Mouse (Mus musculus) midbrain, embryonic 11.5 days (tissue): ENCODE results near the gene Bclaf1. TPM values are rescaled to one million over a fixed set of nuclear protein-coding genes. Genes with fewer than 3 reads are reported as not detected.
A peak's percentile ranks its signal among the peaks of the same experiment; 100 is the strongest.

Experiments
- ATAC-seq: fragments of 200-750 bp; cut with Nextera tagmentation; 2 replicates; pipeline ENCODE4 v1.8.0; 2017; ENCODE audit warnings: moderate TSS enrichment, moderate library complexity; ENCODE audit not compliant: low FRiP score
- DNase-seq: peaks from one replicate; pipeline ENCODE4 v3.0.0; 2015; ENCODE audit warnings: low spot score; ENCODE audit errors: missing footprints
- H3K27ac ChIP-seq: fragments of 300-500 bp; sonication (generic); 2 replicates; pipeline ENCODE4 v1.5.1; 2014; ENCODE audit warnings: low read depth, low read length
- H3K27me3 ChIP-seq: fragments of 300-500 bp; sonication (generic); 2 replicates; pipeline ENCODE4 v1.6.1; 2014; ENCODE audit warnings: mild to moderate bottlenecking, low read length, moderate library complexity, mixed read lengths; ENCODE audit not compliant: control insufficient read depth, insufficient read depth
- H3K36me3 ChIP-seq: fragments of 300-500 bp; sonication (generic); 2 replicates; pipeline ENCODE4 v1.6.1; 2014; ENCODE audit warnings: mild to moderate bottlenecking, low read length, moderate library complexity, mixed read lengths; ENCODE audit not compliant: control insufficient read depth, insufficient read depth
- H3K4me1 ChIP-seq: fragments of 300-500 bp; sonication (generic); 2 replicates; pipeline ENCODE4 v1.6.1; 2014; ENCODE audit warnings: low read length; ENCODE audit not compliant: control insufficient read depth, insufficient read depth
- H3K4me2 ChIP-seq: fragments of 300-500 bp; sonication (generic); 2 replicates; pipeline ENCODE4 v1.6.1; 2014; ENCODE audit warnings: mild to moderate bottlenecking, moderate library complexity
- H3K4me3 ChIP-seq: fragments of 300-500 bp; sonication (generic); 2 replicates; pipeline ENCODE4 v1.5.1; 2014; ENCODE audit warnings: low read depth, low read length
- H3K9ac ChIP-seq: fragments of 300-500 bp; sonication (generic); 2 replicates; pipeline ENCODE4 v1.6.1; 2014; ENCODE audit warnings: low read length
- H3K9me3 ChIP-seq: fragments of 300-500 bp; sonication (generic); 2 replicates; pipeline ENCODE4 v1.6.1; 2016; ENCODE audit warnings: low read length; ENCODE audit not compliant: control insufficient read depth
- WGBS: fragments of 180-500 bp; shearing (Covaris S2); extraction: QIAGEN DNeasy Blood & Tissue Kit; methylation state at CpG from one replicate; pipeline ENCODE4 v1.1.7; 2014; 5-methylcytosine and 5-hydroxymethylcytosine counted together
- polyA plus RNA-seq: library from polyadenylated mRNA; unstranded; fragments of >200 nt; fragmentation: Nextera tagmentation; extraction: Ambion mirVana; gene quantifications from 2 replicates; pipeline ENCODE4 v1.2.1, GENCODE M21; 2014

The Bclaf1 gene
- polyA plus RNA-seq, 1 experiment from 2014 or later: 176 TPM

DNA sequence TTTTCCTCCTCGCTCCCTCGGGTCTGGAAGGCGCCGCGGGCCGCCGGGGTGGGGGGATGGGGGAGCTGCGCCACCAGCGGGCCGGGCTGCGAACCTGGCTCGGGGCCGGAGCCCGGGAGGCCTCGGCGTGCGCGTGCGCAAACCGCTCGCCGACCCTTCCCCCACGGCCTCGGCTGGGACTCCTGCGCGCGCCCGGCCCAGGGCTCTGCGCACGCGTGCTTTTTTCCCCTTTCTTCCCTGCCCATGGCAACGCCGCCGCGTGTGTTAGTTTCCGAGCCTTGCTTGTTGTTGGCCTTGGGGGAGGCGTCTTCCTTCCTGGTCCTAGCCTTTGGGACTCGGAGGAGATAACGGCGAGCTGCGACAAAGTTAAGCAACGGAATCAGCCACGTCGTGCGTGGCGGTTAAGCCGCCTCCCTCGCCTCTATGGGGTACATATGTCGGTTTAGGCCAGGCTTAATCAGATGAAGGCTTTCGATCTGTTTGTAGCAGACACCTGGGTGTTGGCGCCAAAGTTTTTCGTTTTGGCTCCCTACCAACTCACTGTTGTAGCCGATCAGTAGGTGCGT is 550 bp downstream of the Bclaf1 start:
- Histone ChIP-seq H3K27me3 (no peaks in the 10 kb centered on the region), H3K4me1 (peaks cover 10% of the 10 kb centered on the region), H3K27ac (peak overlapping the region; percentile 100), H3K36me3 (no peaks in the 10 kb centered on the region), H3K4me3 (peak overlapping the region; percentile 70), H3K9me3 (no peaks in the 10 kb centered on the region), H3K9ac (peak overlapping the region; percentile 88), H3K4me2 (peak overlapping the region; percentile 49)
- DNase-seq (peak; percentile 99), ATAC-seq (peak; percentile 78)
- 1% methylated on average over 52 of the region's 54 CpGs for WGBS

DNA sequence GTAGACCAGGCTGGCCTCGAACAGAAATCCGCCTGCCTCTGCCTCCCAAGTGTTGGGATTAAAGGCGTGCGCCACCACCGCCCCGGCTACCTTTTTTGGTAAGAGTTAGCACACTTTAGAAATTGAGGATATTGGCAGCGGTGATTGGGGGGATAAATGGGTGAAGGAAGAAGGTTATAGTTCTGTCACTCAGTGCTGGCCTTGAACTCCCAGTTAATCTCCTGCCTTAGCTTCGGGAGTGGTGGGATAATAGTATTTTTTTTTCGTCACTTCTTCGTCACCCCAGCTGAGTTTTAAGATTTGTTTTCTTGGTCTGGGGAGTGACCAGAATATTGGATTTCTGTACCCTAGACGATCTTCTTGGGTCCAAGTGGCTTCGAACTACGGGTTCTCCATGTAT is 1.2 kb downstream of the Bclaf1 start:
- no peak for DNase-seq
- peaks cover 10% of the 10 kb centered on the region for H3K4me1 ChIP-seq
- peak overlapping the region; percentile 49 for H3K4me2 ChIP-seq
- no peaks in the 10 kb centered on the region for H3K36me3 ChIP-seq
- peak overlapping the region; percentile 70 for H3K4me3 ChIP-seq
- ATAC-seq: no peak
- H3K27ac ChIP-seq: no peak overlapping the region
- no peaks in the 10 kb centered on the region for H3K27me3 ChIP-seq
- no peaks in the 10 kb centered on the region for H3K9me3 ChIP-seq
- H3K9ac ChIP-seq: peak overlapping the region; percentile 88
- WGBS: 46% methylated on average over 13 of the region's 13 CpGs

DNA sequence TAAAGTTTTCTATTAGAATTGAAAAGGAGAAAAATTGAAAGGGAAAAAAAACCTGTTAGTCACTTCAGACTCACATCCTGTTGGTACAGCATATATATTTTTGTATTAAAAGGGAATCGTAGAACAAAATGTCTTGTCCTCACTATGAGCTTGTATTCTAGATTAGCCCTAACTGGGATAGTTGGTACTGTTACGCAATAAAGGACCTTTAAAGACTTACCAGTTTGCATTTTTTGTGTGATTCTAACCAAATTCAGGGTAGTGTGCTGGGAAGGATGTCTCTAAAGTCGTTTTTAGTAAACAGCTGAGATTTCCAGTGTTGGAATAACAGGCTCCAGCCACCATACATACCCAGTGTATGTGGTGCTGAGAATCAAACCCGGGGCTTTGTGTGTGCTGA is 1.7 kb downstream of the Bclaf1 start:
- no peak for ATAC-seq
- Histone ChIP-seq H3K4me1 (peaks cover 10% of the 10 kb centered on the region), H3K36me3 (0 out of 2 replicates have a peak, but pooled peaks cover 1% of the 10 kb centered on the region), H3K9ac (no peak overlapping the region), H3K27ac (no peak overlapping the region), H3K27me3 (no peaks in the 10 kb centered on the region), H3K4me2 (peak overlapping the region; percentile 49), H3K4me3 (0 out of 2 replicates have a peak overlapping the region, but pooled peaks have one; percentile 5), H3K9me3 (no peaks in the 10 kb centered on the region)
- WGBS: 91% methylated on average over 4 of the region's 4 CpGs
- DNase-seq: no peak

DNA sequence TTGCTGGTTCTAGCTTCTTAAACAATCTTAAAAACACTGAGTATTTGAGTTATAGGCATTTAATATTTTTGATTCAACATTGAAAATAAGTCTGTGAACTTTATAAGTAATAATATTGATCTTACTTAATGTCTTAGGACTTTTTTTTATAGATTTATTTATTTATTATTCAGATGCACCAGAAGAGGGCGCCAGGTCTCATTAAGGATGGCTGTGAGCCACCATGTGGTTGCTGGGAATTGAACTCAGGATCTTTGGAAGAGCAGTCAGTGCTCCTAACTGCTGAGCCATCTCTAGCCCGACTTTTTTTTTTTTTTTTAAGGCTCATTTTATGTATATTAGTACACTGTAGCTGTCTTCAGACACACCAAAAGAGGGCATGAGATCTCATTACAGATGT is 2.5 kb downstream of the Bclaf1 start:
- ATAC-seq (no peak), DNase-seq (no peak)
- Histone ChIP-seq H3K36me3 (0 out of 2 replicates have a peak, but pooled peaks cover 6% of the 10 kb centered on the region), H3K9me3 (no peaks in the 10 kb centered on the region), H3K9ac (no peak overlapping the region), H3K27me3 (no peaks in the 10 kb centered on the region), H3K4me2 (no peak overlapping the region), H3K27ac (no peak overlapping the region), H3K4me1 (peaks cover 10% of the 10 kb centered on the region), H3K4me3 (no peak overlapping the region)
- WGBS: 56% methylated on average over 2 of the region's 2 CpGs

DNA sequence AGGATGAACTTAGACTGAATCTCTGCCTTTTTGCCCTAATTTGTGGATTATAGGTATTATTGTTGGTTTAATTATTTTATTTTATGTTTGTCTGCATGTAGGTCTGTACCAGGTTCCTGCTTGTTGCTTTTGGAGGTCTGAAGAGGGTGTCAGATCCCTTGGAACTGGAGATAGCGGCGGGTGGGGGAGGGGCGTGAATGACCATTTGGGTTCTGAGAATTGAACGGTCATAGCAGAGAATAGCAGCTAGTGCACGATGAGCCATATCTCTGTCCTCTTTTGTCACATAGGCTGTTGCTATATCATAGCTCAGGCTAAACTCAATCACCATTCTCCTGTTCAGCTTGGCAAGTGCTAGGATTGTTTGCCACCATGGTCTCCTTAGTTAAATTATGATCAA is 5.2 kb downstream of the Bclaf1 start:
- Histone ChIP-seq H3K4me2 (no peak overlapping the region), H3K27ac (no peak overlapping the region), H3K27me3 (no peaks in the 10 kb centered on the region), H3K36me3 (0 out of 2 replicates have a peak, but pooled peaks cover 6% of the 10 kb centered on the region), H3K9ac (no peak overlapping the region), H3K4me3 (no peak overlapping the region), H3K4me1 (peaks cover 5% of the 10 kb centered on the region), H3K9me3 (no peaks in the 10 kb centered on the region)
- 97% methylated on average over 5 of the region's 5 CpGs for WGBS
- no peak for ATAC-seq
- DNase-seq: peak; percentile 80

DNA sequence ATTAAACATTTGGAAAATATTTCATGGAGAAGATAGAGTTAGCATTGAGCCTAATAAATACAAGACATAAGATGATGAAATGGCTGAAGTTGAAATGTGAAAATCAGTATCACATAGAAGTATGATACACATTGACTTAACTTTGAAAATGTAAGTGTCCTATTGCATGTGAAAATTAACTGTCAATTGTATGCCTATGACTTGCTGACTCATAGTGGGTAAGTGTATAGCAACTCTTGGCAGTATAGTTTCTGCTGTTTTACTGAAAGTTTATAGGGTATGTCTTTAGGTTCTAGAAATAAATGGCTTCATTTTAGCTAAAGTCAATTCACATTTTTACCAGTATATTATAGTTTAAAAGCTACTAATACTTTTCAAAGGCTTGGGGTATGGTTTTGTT is 14.0 kb downstream of the Bclaf1 start:
- Histone ChIP-seq H3K9ac (no peak overlapping the region), H3K4me1 (no peaks in the 10 kb centered on the region), H3K4me3 (no peak overlapping the region), H3K4me2 (no peak overlapping the region), H3K9me3 (no peaks in the 10 kb centered on the region), H3K36me3 (peaks cover 13% of the 10 kb centered on the region; the same call in 1 of the 2 replicates), H3K27me3 (no peaks in the 10 kb centered on the region), H3K27ac (no peak overlapping the region)
- DNase-seq (no peak), ATAC-seq (no peak)

DNA sequence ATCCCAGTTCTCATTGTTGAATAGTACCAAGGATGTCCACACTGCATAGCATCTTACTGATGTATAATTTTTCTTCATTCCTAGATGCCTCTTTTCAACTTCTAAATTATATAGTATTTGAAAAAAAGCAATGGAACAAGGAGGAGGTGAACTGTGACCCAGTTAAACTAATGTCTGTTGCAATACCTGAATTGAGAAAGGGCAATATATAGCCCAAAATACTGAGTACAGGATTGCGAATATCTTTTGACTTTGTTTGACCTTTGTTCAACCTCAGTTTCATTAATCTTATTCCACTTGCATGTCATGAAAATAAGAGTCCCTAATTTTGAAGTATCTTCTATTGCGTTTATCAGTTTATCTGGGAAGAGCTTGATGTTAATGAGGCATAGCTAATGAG is 19.0 kb downstream of the Bclaf1 start:
- H3K36me3 ChIP-seq: peaks cover 3% of the 10 kb centered on the region; the same call in 1 of the 2 replicates
- no peaks in the 10 kb centered on the region for H3K27me3 ChIP-seq
- no peak overlapping the region for H3K4me3 ChIP-seq
- ATAC-seq: no peak
- H3K4me2 ChIP-seq: no peak overlapping the region
- no peak for DNase-seq
- no peaks in the 10 kb centered on the region for H3K9me3 ChIP-seq
- 98% methylated on average over 2 of the region's 2 CpGs for WGBS
- no peaks in the 10 kb centered on the region for H3K4me1 ChIP-seq
- H3K9ac ChIP-seq: no peak overlapping the region
- H3K27ac ChIP-seq: no peak overlapping the region

DNA sequence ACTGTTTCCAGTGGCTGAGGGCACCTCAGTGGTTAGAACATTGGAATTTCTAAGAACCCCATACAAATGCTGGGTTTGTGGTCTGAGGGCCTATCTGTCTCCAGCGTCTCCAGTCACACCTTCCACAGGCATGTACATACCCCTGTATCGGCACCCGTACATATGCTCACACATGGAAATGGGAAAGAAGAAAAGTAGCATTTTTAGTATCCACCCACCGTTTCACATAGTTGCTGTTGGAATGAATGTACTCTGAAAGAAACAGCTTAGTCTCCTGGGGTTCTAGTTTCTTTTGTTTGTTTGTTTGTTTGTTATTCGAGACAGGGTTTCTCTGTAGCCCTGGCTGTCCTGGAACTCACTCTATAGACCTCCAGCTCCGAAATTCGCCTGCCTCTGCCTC is 25.6 kb downstream of the Bclaf1 start:
- ATAC-seq (no peak), DNase-seq (no peak)
- Histone ChIP-seq H3K4me3 (no peak overlapping the region), H3K9ac (no peak overlapping the region), H3K4me2 (no peak overlapping the region), H3K9me3 (no peaks in the 10 kb centered on the region), H3K27me3 (no peaks in the 10 kb centered on the region), H3K36me3 (peaks cover 4% of the 10 kb centered on the region; the same call in 1 of the 2 replicates), H3K27ac (no peak overlapping the region), H3K4me1 (no peaks in the 10 kb centered on the region)
- 89% methylated on average over 7 of the region's 7 CpGs for WGBS

DNA sequence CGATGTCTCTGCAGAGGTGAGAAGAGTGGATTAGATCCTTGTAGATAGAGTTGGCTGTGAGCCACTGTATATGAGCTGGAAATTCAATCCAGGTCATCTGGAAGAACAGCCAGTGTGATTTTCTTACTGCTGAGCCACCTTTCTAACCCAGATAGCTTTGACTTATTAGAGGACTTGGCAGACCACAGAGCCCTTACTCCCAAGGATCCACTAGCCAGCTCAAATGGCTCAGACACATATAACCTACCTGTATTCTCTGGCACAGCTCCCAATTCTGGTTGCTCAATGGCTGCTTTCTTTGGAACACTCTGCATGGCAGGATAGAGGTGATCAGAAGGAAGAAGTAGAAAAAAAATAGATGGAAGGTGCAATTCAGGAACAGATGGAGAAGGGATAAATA is 33.5 kb downstream of the Bclaf1 start:
- H3K4me1 ChIP-seq: peaks cover 3% of the 10 kb centered on the region
- no peak for ATAC-seq
- H3K36me3 ChIP-seq: peaks cover 10% of the 10 kb centered on the region
- no peak overlapping the region for H3K4me3 ChIP-seq
- no peaks in the 10 kb centered on the region for H3K9me3 ChIP-seq
- H3K4me2 ChIP-seq: no peak overlapping the region
- H3K27me3 ChIP-seq: no peaks in the 10 kb centered on the region
- no peak overlapping the region for H3K9ac ChIP-seq
- H3K27ac ChIP-seq: no peak overlapping the region
- no peak for DNase-seq
- 94% methylated on average over 1 of the region's 1 CpGs for WGBS
